Mouse (Mus musculus): ENCODE data around the gene Dcst2. TPM values are rescaled to one million over a fixed set of nuclear protein-coding genes. Genes with fewer than 3 reads are reported as not detected.

The Dcst2 gene
- total RNA-seq, 1 experiment = not detected

DNA sequence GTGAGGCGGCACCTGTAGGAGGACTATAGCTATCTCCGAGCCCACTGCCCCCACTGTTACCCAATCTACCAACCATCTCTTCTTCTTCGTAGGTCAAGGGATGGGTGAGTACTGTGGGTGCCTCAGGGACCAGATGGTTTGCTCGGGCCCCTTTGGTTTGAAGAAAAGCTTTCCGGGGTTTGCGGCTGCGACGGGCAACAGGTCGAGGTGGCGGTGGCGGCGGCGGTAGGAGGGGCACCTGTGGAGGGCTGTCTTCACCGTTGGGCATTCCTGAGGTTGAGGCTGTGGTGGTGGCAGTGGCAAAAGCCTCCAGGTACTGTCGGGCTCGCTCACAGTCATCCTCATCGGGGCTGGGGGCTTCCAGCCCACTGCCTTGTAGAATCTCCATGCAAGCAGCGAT lies 18.9 kb downstream of the Dcst2 start:
- peak overlapping the region in 1 of 2 experiments; percentile 65; a peak in 2 of 4 replicates for H3K4me3 ChIP-seq (ENCODE audit: insufficient read depth in 1 of 2, low read depth in 1 of 2, low read length in 2 of 2, poor library complexity in 1 of 2, severe bottlenecking in 1 of 2)
- H3K4me1 ChIP-seq (ENCODE audit: control insufficient read depth in 2 of 2, insufficient read depth in 2 of 2, low read length in 2 of 2, poor library complexity in 1 of 2) = peaks cover 6 to 47% of the 10 kb centered on the region in 2 experiments
- TF ChIP-seq MAFK (IDR thresholded peaks at IDR 0.05; ENCODE audit: insufficient read depth, low read depth, low read length) = no peak
- no peak for TF ChIP-seq ZC3H11A (IDR thresholded peaks at IDR 0.05; ENCODE audit: borderline replicate concordance, low read depth, low read length)
- no peak for TF ChIP-seq HCFC1 (IDR thresholded peaks at IDR 0.05; ENCODE audit: borderline replicate concordance, insufficient read depth, low read length)
- no peak for TF ChIP-seq CHD2 (IDR thresholded peaks at IDR 0.05; ENCODE audit: low read depth, low read length)
- no peak for TF ChIP-seq ZNF384 (IDR thresholded peaks at IDR 0.05; ENCODE audit: low read depth, low read length)
- peak overlapping the region; percentile 54; the same call in 1 of the 2 replicates for H3K9ac ChIP-seq (ENCODE audit: insufficient read depth, low read depth, low read length, poor library complexity, severe bottlenecking)
- in situ Hi-C loops (cut with MboI; ENCODE audit: low sequenced_read_pairs in 2 of 2, unreplicated experiment in 2 of 2) = no loop called here
- H3K27ac ChIP-seq (ENCODE audit: insufficient read depth, low read depth, low read length, poor library complexity, severe bottlenecking) = peak overlapping the region; percentile 37; the same call in 1 of the 2 replicates
- peaks cover 20% of the 10 kb centered on the region; the same call in 1 of the 2 replicates for H3K36me3 ChIP-seq (ENCODE audit: control insufficient read depth, insufficient read depth, low read length, poor library complexity, severe bottlenecking)
- DNase-seq (ENCODE audit: low read depth, low spot score) = no peak
- no peaks in the 10 kb centered on the region for H3K9me3 ChIP-seq (ENCODE audit: control insufficient read depth, insufficient read depth, low read depth, low read length)

DNA sequence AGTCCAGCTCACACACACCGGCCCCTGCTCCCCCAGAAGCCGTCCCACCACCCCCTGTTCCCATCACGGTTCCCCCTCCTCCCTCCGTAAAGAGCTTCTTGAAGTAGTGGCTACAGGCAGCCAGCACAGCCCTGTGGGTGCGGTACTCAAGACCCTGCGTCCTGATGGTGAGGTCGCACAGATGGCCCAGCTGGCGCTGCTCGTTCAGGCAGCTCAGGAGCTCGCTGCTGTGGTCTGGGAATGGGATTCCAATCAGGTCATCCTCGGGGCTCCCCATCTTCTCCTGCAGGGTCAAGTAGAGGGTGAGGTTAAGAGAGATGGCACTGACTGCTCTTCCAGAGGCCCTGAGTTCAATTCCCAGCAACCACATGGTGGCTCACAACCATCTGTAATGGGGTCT lies 19.5 kb downstream of the Dcst2 start:
- in situ Hi-C loops (cut with MboI; ENCODE audit: low sequenced_read_pairs in 2 of 2, unreplicated experiment in 2 of 2) = no loop called here
- peak overlapping the region in 1 of 2 experiments; percentile 65; a peak in 2 of 4 replicates for H3K4me3 ChIP-seq (ENCODE audit: insufficient read depth in 1 of 2, low read depth in 1 of 2, low read length in 2 of 2, poor library complexity in 1 of 2, severe bottlenecking in 1 of 2)
- peaks cover 20% of the 10 kb centered on the region; the same call in 1 of the 2 replicates for H3K36me3 ChIP-seq (ENCODE audit: control insufficient read depth, insufficient read depth, low read length, poor library complexity, severe bottlenecking)
- peaks cover 6 to 50% of the 10 kb centered on the region in 2 experiments for H3K4me1 ChIP-seq (ENCODE audit: control insufficient read depth in 2 of 2, insufficient read depth in 2 of 2, low read length in 2 of 2, poor library complexity in 1 of 2)
- DNase-seq (ENCODE audit: low read depth, low spot score) = no peak
- TF ChIP-seq ZNF384 (IDR thresholded peaks at IDR 0.05; ENCODE audit: low read depth, low read length) = no peak
- TF ChIP-seq CHD2 (IDR thresholded peaks at IDR 0.05; ENCODE audit: low read depth, low read length) = no peak
- TF ChIP-seq HCFC1 (IDR thresholded peaks at IDR 0.05; ENCODE audit: borderline replicate concordance, insufficient read depth, low read length) = no peak
- no peak for TF ChIP-seq MAFK (IDR thresholded peaks at IDR 0.05; ENCODE audit: insufficient read depth, low read depth, low read length)
- H3K9me3 ChIP-seq (ENCODE audit: control insufficient read depth, insufficient read depth, low read depth, low read length) = no peaks in the 10 kb centered on the region
- no peak overlapping the region; the same call in 1 of the 2 replicates for H3K27ac ChIP-seq (ENCODE audit: insufficient read depth, low read depth, low read length, poor library complexity, severe bottlenecking)
- H3K9ac ChIP-seq (ENCODE audit: insufficient read depth, low read depth, low read length, poor library complexity, severe bottlenecking) = peak overlapping the region; percentile 54; the same call in 1 of the 2 replicates

DNA sequence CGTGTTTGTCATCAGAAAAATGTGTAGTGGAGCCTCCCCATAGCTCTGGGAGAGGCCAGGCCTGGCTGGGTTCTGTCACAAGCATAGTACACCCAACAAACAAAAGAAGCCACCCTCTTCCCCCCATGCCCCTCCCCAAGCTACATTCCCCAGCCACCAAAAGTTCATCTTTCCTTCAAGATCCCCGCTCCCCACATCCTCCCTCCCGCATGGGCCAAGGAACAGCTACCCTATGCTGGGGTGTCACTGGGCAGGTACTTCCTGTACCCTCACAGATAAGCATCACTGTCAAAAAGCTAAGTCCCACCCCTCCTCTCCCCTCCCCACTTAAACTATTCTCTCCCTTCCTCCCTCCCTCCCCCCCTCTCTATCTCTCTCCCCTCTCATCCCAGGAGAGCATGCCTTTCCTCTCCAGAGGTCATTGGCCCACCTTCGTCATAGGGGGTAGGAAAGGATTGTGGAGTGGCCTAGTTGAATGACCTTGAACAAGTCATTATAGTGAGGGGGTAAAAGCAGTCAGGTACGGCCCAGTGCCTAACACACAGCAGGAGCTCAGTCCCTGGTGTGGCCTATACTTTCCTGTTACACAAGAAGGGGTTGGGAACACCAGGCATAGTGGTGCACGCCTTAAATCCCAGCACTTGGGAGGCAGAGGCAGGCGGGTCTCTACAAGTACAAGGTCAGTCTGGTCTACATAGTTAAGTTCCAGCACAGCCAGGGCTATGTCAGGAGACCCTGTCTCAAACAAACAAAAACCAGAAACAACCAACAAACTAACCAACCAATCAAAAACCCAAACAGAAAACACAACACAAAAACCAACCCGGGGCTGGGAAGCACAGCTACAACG lies 20.5 kb downstream of the Dcst2 start:
- no peak for TF ChIP-seq MAFK (IDR thresholded peaks at IDR 0.05; ENCODE audit: insufficient read depth, low read depth, low read length)
- TF ChIP-seq HCFC1 (IDR thresholded peaks at IDR 0.05; ENCODE audit: borderline replicate concordance, insufficient read depth, low read length) = no peak
- TF ChIP-seq ZC3H11A (IDR thresholded peaks at IDR 0.05; ENCODE audit: borderline replicate concordance, low read depth, low read length) = no peak
- no peak for TF ChIP-seq ZNF384 (IDR thresholded peaks at IDR 0.05; ENCODE audit: low read depth, low read length)
- TF ChIP-seq CHD2 (IDR thresholded peaks at IDR 0.05; ENCODE audit: low read depth, low read length) = no peak
- DNase-seq (ENCODE audit: low read depth, low spot score) = peak; percentile 72
- in situ Hi-C loops (cut with MboI; ENCODE audit: low sequenced_read_pairs in 2 of 2, unreplicated experiment in 2 of 2) = no loop called here
- H3K27ac ChIP-seq (ENCODE audit: insufficient read depth, low read depth, low read length, poor library complexity, severe bottlenecking) = peak overlapping the region; percentile 90
- H3K4me3 ChIP-seq (ENCODE audit: insufficient read depth in 1 of 2, low read depth in 1 of 2, low read length in 2 of 2, poor library complexity in 1 of 2, severe bottlenecking in 1 of 2) = peak overlapping the region in 1 of 2 experiments; percentile 13; a peak in 1 of 4 replicates
- H3K9me3 ChIP-seq (ENCODE audit: control insufficient read depth, insufficient read depth, low read depth, low read length) = no peaks in the 10 kb centered on the region
- peaks cover 17% of the 10 kb centered on the region; the same call in 1 of the 2 replicates for H3K36me3 ChIP-seq (ENCODE audit: control insufficient read depth, insufficient read depth, low read length, poor library complexity, severe bottlenecking)
- peaks cover 6 to 60% of the 10 kb centered on the region in 2 experiments for H3K4me1 ChIP-seq (ENCODE audit: control insufficient read depth in 2 of 2, insufficient read depth in 2 of 2, low read length in 2 of 2, poor library complexity in 1 of 2)
- H3K9ac ChIP-seq (ENCODE audit: insufficient read depth, low read depth, low read length, poor library complexity, severe bottlenecking) = no peak overlapping the region

DNA sequence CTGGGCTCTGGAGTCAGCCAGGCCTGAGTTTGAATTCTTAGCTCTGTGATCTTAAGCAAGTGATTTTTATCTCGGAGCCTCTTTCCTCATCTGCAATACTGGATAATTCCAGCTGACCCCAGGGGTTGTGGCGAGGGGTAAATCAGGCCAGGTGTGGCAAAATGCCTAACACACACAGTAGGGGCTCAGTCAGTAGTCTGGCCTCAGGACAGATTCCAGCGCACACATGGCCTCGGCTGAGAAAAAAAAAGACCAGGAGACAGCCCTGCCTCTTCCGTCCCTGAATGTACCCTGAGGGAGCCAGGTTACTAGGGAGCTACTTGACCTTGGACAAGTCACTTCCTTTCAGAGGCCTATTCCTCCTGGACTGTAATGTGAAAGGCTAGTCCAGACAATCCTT lies 21.2 kb downstream of the Dcst2 start:
- in situ Hi-C loops (cut with MboI; ENCODE audit: low sequenced_read_pairs in 2 of 2, unreplicated experiment in 2 of 2) = no loop called here
- Histone ChIP-seq H3K4me1 (ENCODE audit: control insufficient read depth in 2 of 2, insufficient read depth in 2 of 2, low read length in 2 of 2, poor library complexity in 1 of 2) (peaks cover 5 to 63% of the 10 kb centered on the region in 2 experiments), H3K9ac (ENCODE audit: insufficient read depth, low read depth, low read length, poor library complexity, severe bottlenecking) (no peak overlapping the region), H3K27ac (ENCODE audit: insufficient read depth, low read depth, low read length, poor library complexity, severe bottlenecking) (peak overlapping the region; percentile 90), H3K36me3 (ENCODE audit: control insufficient read depth, insufficient read depth, low read length, poor library complexity, severe bottlenecking) (peaks cover 15% of the 10 kb centered on the region; the same call in 1 of the 2 replicates), H3K9me3 (ENCODE audit: control insufficient read depth, insufficient read depth, low read depth, low read length) (no peaks in the 10 kb centered on the region), H3K4me3 (ENCODE audit: insufficient read depth in 1 of 2, low read depth in 1 of 2, low read length in 2 of 2, poor library complexity in 1 of 2, severe bottlenecking in 1 of 2) (peak overlapping the region in 1 of 2 experiments; percentile 5; a peak in 1 of 4 replicates)
- TF ChIP-seq MAFK (IDR thresholded peaks at IDR 0.05; ENCODE audit: insufficient read depth, low read depth, low read length) (no peak), ZC3H11A (IDR thresholded peaks at IDR 0.05; ENCODE audit: borderline replicate concordance, low read depth, low read length) (no peak), ZNF384 (IDR thresholded peaks at IDR 0.05; ENCODE audit: low read depth, low read length) (peak; percentile 74), CHD2 (IDR thresholded peaks at IDR 0.05; ENCODE audit: low read depth, low read length) (no peak), HCFC1 (IDR thresholded peaks at IDR 0.05; ENCODE audit: borderline replicate concordance, insufficient read depth, low read length) (no peak)
- peak; percentile 63 for DNase-seq (ENCODE audit: low read depth, low spot score)

Measured in ES-E14 (cell line).